Mouse (Mus musculus) yolk sac, embryonic 10.5 days (tissue): ENCODE results near the gene Gcm2.

Experiments
- DNase-seq: peaks from one replicate; pipeline ENCODE4 v3.0.0-alpha.2; 2017; ENCODE audit warnings: low spot score

Gcm2 gene

DNA sequence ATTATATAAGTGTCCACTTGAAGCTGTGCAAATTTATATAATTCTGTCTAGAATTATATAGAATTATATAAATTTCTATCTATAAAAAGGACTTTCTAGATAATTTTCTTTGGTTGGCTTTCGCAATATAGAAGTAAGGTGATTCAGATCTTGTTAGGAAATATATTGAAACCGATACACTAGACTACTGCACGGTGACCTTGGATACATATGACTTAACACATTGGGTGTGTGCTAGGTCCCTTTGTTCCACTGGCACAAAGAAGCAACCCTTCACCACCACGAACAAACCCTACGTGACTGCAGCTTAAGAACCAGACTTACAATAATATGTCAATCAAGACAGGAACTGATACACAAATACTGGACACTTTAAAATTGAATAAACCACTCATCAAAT lies 31.0 kb downstream of the Gcm2 start:
- DNase-seq: no peak

DNA sequence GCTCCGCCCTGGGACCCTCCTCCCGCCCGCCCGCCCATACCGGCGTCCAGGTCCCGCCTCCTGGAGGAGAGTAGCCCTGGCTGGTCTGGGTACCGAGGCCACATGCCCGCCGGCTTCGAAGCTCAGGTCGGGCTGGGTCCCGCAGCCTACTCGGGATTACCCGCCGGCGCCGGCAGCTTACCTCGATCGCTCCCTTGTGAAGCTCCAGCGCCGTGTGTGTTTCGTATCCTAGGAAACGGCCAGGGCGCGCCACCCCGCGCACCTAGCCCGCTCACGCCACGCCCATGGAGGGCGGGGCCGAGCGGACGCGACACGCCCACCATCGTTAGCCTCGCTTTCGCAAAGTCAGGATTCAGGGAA lies 31.4 kb downstream of the Gcm2 start, which contains the start of gene Mak:
Gene Mak, minus strand, starts transcription at position 286 of the 360 bp plus-strand sequence.
- DNase-seq: peak; percentile 75

DNA sequence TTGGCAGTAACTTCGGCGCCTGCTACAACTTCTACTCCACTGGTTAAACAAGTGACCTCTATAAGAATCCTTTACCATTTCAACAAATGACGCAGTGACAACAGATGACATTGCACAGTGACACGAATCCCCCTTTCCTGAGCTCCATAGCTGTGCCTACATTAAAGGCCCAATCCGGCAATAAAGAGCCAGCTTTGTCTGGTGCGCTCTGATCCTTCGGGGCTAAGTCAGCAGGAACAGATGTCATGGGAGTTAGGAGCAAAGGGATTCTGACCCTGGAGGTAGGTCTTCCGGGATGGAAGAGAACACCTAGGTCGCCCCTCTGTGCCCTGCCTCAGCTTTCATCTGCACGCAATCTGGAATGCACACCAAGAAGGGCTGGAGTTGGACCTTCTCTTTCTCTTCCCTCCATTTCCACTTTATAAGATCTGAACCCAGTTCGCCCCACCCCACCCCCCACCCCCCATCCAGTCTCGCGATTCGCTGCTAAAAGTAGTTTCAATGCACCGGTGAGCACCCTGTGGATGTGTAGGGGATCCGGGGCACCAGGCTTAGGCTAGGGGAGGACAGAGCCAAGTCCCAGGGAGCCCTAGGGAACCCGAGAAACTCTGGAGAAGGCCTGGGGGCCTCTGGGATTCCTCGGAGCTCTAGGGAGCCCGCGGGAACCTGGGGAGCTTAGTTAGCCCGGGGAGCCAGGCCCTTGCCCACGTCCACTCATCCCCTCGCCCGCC lies 32.0 kb downstream of the Gcm2 start:
- no peak for DNase-seq

DNA sequence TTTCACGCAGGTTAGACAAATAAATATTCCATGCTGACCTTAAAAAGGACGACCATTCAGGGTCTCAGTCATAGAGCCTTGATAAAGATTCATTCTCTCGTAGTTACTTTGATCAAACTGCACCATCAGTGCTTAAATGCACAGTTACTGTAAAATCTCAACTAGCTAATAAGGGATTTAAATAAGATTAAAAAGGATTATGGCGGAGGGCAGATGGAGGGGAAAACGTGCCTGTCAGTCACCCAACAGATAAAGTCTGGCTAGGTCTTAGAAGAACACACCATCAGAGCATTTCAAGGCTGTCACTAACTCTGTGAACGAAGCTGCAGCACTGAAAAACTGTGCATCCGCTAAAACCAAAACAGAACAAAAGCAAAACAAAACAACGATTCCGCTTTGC lies 32.9 kb downstream of the Gcm2 start:
- no peak for DNase-seq

DNA sequence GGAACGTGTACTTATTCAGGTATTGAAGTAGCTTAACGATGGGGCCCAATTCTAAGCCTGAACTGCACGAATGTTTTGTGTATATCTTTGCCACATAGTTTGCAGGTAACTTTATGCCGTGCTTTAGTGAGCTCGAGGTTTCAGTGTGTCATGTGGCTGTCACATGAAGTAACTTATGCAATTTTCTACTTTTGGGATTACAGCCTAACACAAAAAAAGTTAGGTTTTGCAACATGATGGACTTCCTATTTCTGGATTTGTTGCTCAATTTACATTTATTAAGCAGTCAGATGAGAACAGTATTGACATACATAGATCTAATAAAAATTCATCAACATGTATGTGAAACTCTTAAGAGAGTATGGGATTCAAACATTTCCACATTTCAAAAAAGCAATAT lies 37.0 kb downstream of the Gcm2 start:
- DNase-seq: no peak

DNA sequence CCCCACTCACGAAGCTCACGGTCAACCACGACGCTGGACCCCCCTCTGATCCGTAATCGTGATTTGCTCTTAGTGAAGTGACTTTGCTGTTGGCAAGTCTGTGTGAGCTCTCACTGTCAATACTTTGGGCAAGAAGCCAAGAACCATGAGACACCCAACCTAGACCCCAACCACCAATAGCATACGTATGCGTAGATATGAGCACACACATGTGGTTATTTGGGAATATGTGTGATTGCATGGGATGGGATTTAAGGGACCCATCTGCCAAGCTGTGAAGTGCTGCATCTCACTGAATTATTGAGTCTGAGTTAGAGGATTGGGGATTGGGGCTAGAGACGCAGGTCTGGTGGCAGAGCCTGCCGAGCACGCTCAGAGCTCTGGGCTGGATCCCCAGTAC lies 39.2 kb downstream of the Gcm2 start:
- DNase-seq: no peak

DNA sequence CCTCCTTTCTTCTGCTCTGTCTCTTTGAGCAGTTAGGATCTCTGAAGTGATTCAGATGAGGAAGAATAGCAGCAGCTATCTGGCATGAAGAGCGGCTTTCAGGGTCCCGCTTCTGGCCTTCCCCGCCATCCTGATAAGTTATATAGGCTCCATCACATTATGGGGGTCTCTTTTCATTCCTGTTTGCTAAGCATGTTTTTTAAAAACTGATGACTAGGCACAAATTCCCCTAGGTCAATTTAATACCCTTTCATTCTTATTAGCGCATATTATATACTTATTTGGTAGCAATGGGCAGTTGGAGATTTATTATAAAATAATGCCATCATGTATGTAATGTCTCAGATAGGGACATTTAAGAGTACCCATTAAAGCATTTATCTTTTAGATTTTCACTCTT lies 43.2 kb downstream of the Gcm2 start:
- DNase-seq: no peak

DNA sequence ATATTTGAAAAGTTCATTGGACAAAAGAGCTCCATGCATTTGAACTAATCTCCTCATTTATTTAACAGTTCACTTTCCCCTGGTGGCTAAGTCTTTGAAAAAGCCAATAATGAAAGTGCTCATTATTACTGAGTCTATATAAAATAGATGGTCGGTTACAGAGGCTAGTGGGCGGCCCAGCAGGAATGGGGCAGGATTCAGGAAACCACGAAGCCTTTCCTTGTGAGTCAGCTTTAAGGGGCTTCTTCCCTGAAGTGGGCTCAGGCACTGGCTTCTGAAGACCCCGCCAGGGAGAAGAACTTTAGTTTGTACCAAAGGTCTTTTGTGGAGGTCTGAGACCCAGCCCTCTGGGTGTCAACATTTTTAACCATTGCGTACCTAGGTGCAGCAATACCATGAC lies 58.9 kb downstream of the Gcm2 start:
- DNase-seq: no peak
